Mouse (Mus musculus) megakaryocyte, embryonic 14.5 days (primary cell): Measurements from ENCODE around the gene 1810037I17Rik.

Experiments used
- FLI1 ChIP-seq: IDR thresholded peaks from 2 replicates; pipeline ENCODE4 v1.6.1; 2012; ENCODE audit warnings: low read length, inconsistent platforms, mixed read lengths
- GATA1 ChIP-seq: IDR thresholded peaks from 3 replicates; pipeline ENCODE4 v1.6.1; 2012; ENCODE audit warnings: mixed read lengths, low read length, inconsistent platforms, borderline replicate concordance

DNA sequence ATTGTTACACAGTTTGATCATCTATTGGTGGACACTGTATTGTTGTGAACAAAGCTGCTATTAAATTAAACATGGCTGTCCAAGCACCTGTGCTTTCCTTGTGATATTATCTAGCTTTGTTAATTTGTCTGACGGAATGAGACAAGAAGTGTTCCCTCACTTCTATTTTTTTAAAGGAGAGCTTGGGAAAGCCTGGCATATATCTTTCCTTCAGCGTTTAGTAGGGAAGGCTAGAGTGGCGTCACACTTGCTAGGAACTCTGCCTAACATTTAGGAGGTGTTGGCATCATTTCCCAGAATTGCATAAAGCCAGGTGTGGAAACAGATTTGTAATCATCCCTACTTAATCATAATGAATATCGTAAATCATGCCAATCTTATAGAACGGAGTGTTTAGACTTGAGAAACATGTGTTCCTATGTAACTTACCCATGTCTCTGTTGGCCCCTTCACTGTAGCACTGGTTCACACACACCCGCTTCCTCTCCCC lies 7.8 kb upstream of the 1810037I17Rik start:
- no peak for TF ChIP-seq GATA1
- TF ChIP-seq FLI1: no peak
